Mouse (Mus musculus) cortical plate, adult 2 months (tissue): ENCODE measurements around the gene Zfp784. TPM values are rescaled to one million over a fixed set of nuclear protein-coding genes. Genes with fewer than 3 reads are reported as not detected.

Experiments used
- H3K27ac ChIP-seq: fragments of 200-500 bp; 2 replicates; pipeline ENCODE4 v1.5.1; 2012; ENCODE audit warnings: low read length, control low read depth, inconsistent platforms; ENCODE audit not compliant: insufficient read depth
- H3K4me1 ChIP-seq: fragments of 200-500 bp; 2 replicates; pipeline ENCODE4 v1.6.1; 2011; ENCODE audit warnings: low read length; ENCODE audit not compliant: control insufficient read depth, insufficient read depth
- H3K4me3 ChIP-seq: fragments of 200-500 bp; 2 replicates; pipeline ENCODE4 v1.5.1; 2011; ENCODE audit warnings: mild to moderate bottlenecking, low read length, control low read depth; ENCODE audit not compliant: insufficient read depth
- CTCF ChIP-seq: fragments of 200-500 bp; IDR thresholded peaks from 2 replicates; pipeline ENCODE4 v1.5.1; 2011; ENCODE audit warnings: mild to moderate bottlenecking, control low read depth, low read length; ENCODE audit not compliant: insufficient read depth; ENCODE audit errors: extremely low read depth
- POLR2A ChIP-seq: fragments of 200-500 bp; IDR thresholded peaks from 2 replicates; pipeline ENCODE4 v1.6.1; 2011; ENCODE audit warnings: mild to moderate bottlenecking, low read length, control low read depth; ENCODE audit not compliant: insufficient read depth; ENCODE audit errors: extremely low read depth
- polyA plus RNA-seq: library from polyadenylated mRNA; depleted of rRNA; stranded (reverse); fragments of >200 nt; gene quantifications from 2 replicates; pipeline ENCODE4 v1.2.3, GENCODE M21; 2012

Gene Zfp784
- polyA plus RNA-seq, 1 experiment, result 6.5 TPM

DNA sequence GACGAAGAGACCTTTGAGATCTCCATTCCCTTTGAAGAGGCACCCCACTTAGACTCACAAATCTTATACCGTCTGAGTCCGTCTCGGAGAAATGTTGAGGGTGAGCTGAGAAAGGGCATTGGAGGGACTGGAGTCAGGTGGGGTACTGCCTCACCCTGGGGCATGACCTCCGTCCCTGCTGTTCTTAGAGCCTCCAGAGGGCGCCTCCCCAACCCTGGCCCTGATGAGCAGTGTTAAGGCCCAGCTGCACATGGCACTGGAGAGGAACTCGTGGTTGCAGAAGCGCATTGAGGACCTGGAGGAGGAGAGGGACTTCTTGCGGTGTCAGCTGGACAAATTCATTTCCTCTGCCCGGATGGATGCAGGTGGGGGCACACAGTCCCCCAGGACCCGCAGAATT lies 19.6 kb upstream of the Zfp784 start:
- Histone ChIP-seq H3K4me1 (peaks cover 11% of the 10 kb centered on the region), H3K27ac (no peak overlapping the region), H3K4me3 (peak overlapping the region; percentile 66)
- TF ChIP-seq CTCF (no peak), POLR2A (no peak)

DNA sequence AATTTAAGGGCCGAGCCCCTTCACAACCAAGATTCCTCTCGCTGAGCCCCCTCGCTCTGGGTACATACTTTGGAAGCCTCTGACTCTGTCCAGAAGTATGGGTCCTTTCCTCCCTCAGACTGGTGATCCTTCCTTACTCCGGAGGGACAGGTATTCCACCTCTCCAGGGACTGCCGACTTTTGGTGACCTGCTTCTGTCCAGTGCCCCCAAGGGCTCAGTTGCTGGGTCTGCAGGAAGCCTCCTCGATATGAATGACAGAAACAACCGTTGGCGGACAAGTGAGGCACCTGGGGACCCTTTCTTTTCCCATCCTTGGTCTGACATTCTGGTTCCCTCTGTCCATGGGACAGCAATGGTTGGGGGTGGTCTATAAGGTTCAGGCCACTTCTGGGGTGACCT lies 19.1 kb upstream of the Zfp784 start:
- Histone ChIP-seq H3K4me3 (peak overlapping the region; percentile 66), H3K4me1 (peaks cover 11% of the 10 kb centered on the region), H3K27ac (peak overlapping the region; percentile 93)
- TF ChIP-seq CTCF (no peak), POLR2A (no peak)

DNA sequence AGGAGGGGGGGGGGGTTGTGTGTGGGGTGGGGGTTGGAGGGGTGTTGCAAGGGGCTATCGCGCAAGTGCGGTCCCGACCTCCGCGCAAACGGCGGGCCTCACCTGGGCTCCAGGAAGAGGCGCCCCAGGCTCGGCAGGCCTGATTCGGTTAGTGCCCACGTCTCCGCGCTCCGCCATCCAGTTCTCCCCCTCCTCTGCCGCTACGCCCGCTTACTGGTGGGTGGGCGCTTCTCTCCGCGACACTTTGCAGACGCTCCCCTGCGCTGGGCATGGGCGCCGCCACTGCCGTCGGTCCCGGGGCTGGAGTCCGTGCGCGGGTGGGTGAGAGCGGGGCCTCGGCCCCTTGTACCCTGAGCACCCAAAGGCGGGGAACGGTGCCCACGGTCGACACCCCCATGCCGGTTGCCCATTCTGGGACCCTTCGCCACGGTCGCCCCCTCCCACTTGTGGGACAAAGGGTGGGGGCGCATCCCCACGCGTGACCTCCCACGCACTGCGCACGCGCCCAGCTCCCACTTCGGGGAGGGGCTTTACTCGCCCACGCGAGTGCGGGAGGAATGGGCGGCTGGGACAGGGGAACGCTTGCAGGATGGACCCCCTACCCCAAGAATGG lies 18.5 kb upstream of the Zfp784 start:
- peaks cover 11% of the 10 kb centered on the region for H3K4me1 ChIP-seq
- TF ChIP-seq POLR2A (peak; percentile 47; the same call in 1 of the 2 replicates), CTCF (no peak)
- peak overlapping the region; percentile 93 for H3K27ac ChIP-seq
- peak overlapping the region; percentile 66 for H3K4me3 ChIP-seq

DNA sequence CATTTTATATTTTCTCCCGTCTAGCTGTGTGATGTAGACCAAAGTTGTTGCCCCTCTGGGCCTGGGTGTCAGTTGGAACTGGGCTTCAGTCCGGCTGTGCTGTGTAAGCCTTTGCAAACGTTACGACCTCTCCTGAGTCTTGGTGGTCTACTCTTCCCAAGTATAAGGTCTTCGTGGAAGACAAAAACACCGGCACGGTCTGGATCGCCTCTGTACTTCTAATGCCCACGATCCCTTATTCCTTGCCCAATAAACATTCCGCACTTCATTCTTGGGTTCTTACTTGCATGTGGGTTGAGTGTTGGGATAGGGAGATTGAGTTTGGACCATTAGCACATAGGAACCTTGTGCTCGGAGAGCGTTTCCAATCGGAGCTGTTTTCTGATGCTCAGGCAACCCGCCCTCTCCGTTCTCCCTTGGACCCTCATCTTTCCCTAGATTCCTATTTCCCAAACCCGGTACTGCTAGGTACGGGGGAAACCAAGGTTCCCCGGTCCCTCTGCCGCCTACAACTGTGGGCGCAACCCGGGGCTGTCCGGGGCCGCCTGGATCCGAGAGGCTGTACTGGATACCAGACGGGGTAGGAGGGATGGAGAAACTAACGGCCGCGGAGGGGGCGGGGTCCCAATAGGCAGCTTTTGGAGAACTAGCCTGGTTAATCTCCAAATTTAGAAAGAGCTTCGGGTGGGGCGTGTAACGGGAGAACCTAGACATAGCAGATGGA lies 15.4 kb upstream of the Zfp784 start:
- Histone ChIP-seq H3K27ac (no peak overlapping the region), H3K4me3 (peak overlapping the region; percentile 52), H3K4me1 (peaks cover 8% of the 10 kb centered on the region)
- no peak for TF ChIP-seq CTCF
- TF ChIP-seq POLR2A, result peak; percentile 23; the same call in 1 of the 2 replicates

DNA sequence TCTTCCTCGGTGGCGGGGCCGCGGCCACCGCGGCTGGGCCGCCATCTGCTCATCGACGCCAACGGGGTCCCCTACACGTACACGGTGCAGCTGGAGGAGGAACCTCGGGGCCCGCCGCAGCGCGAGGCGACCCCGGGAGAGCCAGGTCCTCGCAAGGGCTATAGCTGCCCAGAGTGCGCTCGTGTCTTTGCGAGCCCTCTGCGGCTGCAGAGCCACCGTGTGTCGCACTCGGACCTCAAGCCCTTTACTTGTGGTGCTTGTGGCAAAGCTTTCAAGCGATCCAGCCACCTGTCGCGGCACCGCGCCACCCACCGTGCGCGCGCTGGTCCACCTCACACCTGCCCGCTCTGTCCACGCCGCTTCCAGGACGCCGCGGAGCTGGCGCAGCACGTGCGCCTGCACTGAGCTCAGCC lies 14.7 kb upstream of the Zfp784 start:
- TF ChIP-seq CTCF, result no peak
- no peak for TF ChIP-seq POLR2A
- Histone ChIP-seq H3K4me3 (peak overlapping the region; percentile 52), H3K27ac (no peak overlapping the region), H3K4me1 (peaks cover 8% of the 10 kb centered on the region)

DNA sequence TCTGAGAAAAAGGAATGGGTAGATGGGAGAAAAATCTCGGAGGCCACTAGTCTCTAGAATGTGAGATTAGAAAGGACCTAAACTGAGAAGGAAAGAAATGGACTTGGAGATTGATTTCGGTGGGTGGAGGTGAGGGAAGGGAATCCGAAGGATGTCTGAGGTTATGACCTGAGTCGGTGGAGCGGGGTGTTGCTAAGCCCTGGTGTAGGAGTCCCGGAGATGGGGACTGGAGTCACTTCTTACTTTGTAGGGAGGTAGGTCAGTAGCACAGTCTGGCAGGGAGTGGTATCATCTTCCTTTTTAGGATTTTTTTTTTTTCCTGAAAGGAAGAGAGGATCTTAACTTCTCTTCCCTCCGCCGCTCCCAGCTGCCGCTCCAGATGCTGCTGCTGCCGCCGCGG lies 14.2 kb upstream of the Zfp784 start:
- Histone ChIP-seq H3K4me1 (peaks cover 8% of the 10 kb centered on the region), H3K4me3 (peak overlapping the region; percentile 52), H3K27ac (peak overlapping the region; percentile 81; the same call in 1 of the 2 replicates)
- TF ChIP-seq CTCF, result no peak
- TF ChIP-seq POLR2A, result no peak

DNA sequence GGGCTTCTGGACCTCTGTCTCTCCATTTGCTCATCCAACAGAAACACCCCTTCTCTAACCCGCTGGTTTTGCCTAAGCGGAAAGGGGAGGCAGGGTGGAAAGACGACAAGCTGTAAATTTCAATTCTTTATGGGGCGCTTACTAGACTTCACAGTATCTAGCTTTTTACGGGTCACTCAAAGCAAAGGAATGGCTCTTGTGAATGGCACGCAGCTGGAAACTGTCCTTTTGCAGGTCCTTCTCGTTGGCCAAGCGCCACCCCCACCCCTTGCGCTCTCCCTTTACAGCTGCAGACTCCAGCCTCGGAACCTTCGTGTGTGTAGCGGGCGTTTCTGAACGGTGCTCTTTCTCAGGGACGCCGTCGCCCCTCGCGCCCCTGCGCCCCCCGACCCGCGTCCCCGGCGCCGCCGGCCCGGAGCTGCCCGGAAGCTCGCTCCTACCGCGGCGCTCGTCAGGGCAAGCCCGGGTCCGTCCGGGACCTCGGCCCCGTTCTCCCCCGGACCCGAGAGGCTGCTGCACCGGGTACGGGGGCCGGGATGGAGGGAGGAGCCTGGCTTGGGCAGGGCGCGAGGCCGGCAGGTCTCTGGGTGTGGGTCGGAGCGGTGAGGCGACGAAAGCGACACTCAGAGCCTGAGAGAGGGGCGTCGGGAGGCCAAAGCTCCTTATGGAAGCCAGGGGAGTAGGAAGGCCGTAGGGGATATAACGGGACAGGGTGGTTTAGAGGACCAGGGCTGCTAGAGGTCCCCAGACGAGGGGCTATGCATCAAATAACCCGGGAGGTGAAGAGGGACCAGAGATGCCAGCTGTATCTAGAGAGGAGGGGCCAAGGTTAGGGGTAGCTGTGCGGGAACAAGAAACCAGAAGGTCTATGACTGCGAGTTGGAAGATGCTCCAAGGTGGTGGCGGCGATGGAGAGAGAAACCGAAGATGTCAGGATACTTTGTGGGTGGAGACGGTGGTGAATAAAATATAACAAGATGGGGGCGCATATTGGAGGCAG lies 13.2 kb upstream of the Zfp784 start, which contains the start of gene Zfp580:
Gene Zfp580, plus strand, starts transcription at position 346 of the 1,000 bp plus-strand sequence.
- TF ChIP-seq CTCF, result no peak
- TF ChIP-seq POLR2A, result no peak
- peak within 1 kb of the TSS; percentile 82 for H3K27ac ChIP-seq
- H3K4me3 ChIP-seq, result peak within 1 kb of the TSS; percentile 52
- H3K4me1 ChIP-seq, result peaks cover 8% of the 10 kb centered on the region

DNA sequence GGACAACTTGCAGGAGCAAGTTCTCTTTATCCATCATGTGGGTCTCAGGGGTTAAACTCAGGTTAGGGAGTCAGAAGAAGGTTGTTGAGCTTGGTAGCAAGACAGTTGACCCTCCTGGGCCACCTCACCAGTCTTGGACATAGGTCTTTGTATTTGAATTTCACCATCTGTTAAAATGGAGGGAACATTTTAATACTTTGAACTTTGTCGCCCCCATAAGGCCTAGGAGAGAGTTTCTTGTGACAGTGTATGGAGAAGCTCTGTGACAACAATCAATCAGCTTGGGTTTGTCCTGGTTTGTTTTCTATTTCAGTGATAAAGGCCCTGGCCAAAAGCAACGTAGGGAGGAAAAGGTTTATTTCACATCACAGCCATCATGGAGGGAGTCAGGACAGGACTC lies 9.1 kb upstream of the Zfp784 start:
- TF ChIP-seq POLR2A, result no peak
- TF ChIP-seq CTCF, result peak; percentile 23; the same call in 1 of the 2 replicates
- H3K4me3 ChIP-seq, result no peak overlapping the region

DNA sequence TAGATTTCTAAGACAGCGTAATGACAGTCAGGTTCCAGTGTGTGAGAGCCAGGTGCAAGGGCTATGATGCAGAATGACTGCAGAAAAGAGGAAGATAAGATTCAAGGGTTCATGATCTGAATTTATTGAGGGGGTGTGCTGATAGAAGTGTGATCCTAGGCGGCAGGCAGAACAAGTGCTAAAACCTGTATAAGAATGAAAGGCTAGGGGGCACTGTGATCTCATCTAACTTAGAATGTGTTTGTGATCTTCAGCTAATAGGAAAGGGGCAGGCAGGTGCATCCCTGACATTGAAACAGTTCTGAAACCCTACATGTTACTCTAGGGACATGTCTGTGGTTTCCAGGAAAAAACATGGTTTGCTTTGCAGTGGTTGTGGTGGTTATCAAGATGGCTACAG lies 7.9 kb upstream of the Zfp784 start:
- H3K4me3 ChIP-seq, result no peak overlapping the region
- TF ChIP-seq CTCF (0 out of 2 replicates have a peak, but pooled peaks have one; percentile 0), POLR2A (no peak)
- H3K27ac ChIP-seq, result no peak overlapping the region
- H3K4me1 ChIP-seq, result no peaks in the 10 kb centered on the region

More for the DNA sequence above, 9.1 kb upstream of the Zfp784 start:
- no peak overlapping the region for H3K27ac ChIP-seq
- no peaks in the 10 kb centered on the region; the same call in 1 of the 2 replicates for H3K4me1 ChIP-seq
